ENCODE assay signal across 1 mouse cellular context in the genomic region with DNA sequence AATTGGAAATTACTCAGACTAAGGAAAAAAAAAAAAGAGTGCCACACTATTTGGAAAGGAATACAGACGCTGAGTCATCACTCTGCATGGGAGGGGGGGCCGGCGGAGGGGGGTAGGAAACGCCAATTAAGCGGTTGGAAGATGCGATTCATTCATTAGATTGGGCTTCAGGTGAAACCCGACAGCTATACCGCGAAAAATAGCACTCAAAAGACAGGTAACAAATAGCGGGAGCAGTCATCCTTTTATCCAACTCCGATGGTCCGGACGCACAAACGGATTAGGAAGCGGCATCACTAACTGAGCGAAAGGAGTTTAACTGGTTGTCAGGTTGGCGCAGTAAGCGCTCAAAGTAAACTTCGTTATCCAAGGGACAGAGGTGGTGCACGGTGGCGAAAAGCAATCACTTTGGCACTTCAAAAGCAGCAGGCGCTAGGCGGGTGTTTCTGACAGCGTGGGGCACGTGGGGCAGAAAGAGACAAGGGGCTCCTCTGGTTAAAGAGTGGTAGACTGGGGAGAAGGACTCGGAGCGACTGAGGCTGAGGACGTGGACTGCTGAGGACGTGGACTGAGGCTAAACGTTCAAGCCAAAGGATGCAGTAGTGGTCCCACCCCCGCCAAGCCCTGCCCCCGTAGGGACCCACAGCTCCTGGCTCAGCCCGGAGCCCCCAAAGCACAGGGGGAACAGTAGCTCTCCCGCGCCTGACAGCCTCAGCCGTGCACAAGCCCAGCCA.
TF ChIP-seq lines count a peak whose summit lies in the region.

No protein-coding gene starts in this region.

TF ChIP-seq in MEL, 35 proteins besides CTCF, POLR2A, EP300 and RAD21 (continued from another document):
- TF ChIP-seq NRF1 (IDR thresholded peaks at IDR 0.05; ENCODE audit: insufficient read depth, low read depth, low read length, poor library complexity, severe bottlenecking) (no peak), CHD2 (IDR thresholded peaks at IDR 0.05; ENCODE audit: low read length) (no peak), MAX (IDR thresholded peaks at IDR 0.05; ENCODE audit: low read length) (peak; percentile 67), MEF2A (IDR thresholded peaks at IDR 0.05; ENCODE audit: extremely low read depth, insufficient replicate concordance, low read depth, low read length, poor library complexity, severe bottlenecking) (no peak), TAL1 (IDR thresholded peaks at IDR 0.05; ENCODE audit: low read length) (no peak), MAZ (IDR thresholded peaks at IDR 0.05; ENCODE audit: low read depth, low read length) (peak; percentile 77; the same call in 1 of the 2 replicates), MYC (IDR thresholded peaks at IDR 0.05; ENCODE audit: low read depth, low read length) (no peak; the same call in 1 of the 2 replicates), ZMIZ1 (IDR thresholded peaks at IDR 0.05; ENCODE audit: low read depth, low read length) (no peak), ZC3H11A (IDR thresholded peaks at IDR 0.05; ENCODE audit: low read depth, low read length) (no peak), ZKSCAN1 (IDR thresholded peaks at IDR 0.05; ENCODE audit: low read depth, low read length) (no peak), HCFC1 (IDR thresholded peaks at IDR 0.05; ENCODE audit: low read depth, low read length) (no peak), ELF1 (IDR thresholded peaks at IDR 0.05; ENCODE audit: low read depth, low read length) (no peak), POLR2AphosphoS5 (IDR thresholded peaks at IDR 0.05; ENCODE audit: borderline replicate concordance, low read depth, low read length) (no peak), BHLHE40 (IDR thresholded peaks at IDR 0.05; ENCODE audit: borderline replicate concordance, low read depth, low read length) (no peak), NELFE (IDR thresholded peaks at IDR 0.05; ENCODE audit: low read depth, low read length) (no peak), SMC3 (IDR thresholded peaks at IDR 0.05; ENCODE audit: low read depth, low read length) (no peak), SIN3A (IDR thresholded peaks at IDR 0.05; ENCODE audit: low read length) (peak; percentile 76; the same call in 1 of the 2 replicates), UBTF (IDR thresholded peaks at IDR 0.05; ENCODE audit: borderline replicate concordance, insufficient read depth, low read depth, low read length) (no peak), MAFK (IDR thresholded peaks at IDR 0.05; ENCODE audit: borderline replicate concordance, low read depth, low read length) (peak; percentile 89), ZNF384 (IDR thresholded peaks at IDR 0.05; ENCODE audit: low read depth, low read length) (peak; percentile 84)
